Mouse (Mus musculus) cortical plate, adult 2 months (tissue): ENCODE measurements around the gene Arg2.

Experiments
- CTCF ChIP-seq: fragments of 200-500 bp; IDR thresholded peaks from 2 replicates; pipeline ENCODE4 v1.5.1; 2011; ENCODE audit warnings: mild to moderate bottlenecking, control low read depth, low read length; ENCODE audit not compliant: insufficient read depth; ENCODE audit errors: extremely low read depth
- POLR2A ChIP-seq: fragments of 200-500 bp; IDR thresholded peaks from 2 replicates; pipeline ENCODE4 v1.6.1; 2011; ENCODE audit warnings: mild to moderate bottlenecking, low read length, control low read depth; ENCODE audit not compliant: insufficient read depth; ENCODE audit errors: extremely low read depth

- no peak for TF ChIP-seq CTCF
- no peak for TF ChIP-seq POLR2A
These were observed 25.3 kb upstream of the Arg2 start for GRCm38 (mm10) chr12:79105312-79105711.
